Mouse (Mus musculus): ENCODE measurements around the gene Plxnc1.

Plxnc1 gene

DNA sequence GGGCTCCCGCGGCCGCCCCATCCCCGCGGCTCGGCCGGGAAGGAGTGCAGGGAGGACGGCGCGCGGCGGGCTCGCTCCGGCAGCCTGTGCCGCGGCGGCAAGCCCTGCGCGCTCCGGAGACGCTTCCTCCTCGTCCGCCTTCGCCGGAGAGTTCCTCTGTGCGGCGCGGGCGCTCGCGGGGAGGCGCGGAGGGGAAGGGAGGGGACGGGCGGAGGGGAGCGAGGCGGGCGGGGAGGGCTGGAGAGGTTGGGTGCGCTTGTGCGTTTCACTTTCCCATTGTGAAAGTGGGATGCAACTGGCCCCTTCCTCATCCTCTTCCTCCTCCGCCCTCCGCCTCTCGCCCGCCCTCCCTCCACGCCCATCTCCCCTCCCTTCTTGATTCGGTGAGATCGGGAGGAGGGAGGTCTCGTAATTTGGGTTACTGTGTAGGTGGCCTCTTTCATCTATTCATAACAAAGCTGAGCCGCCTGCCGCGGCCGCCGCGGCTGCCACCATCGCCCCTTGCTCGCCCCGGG lies at the start of gene Plxnc1:
Gene Plxnc1, minus strand, starts transcription at position 145 of the 515 bp plus-strand sequence.
- no peak for TF ChIP-seq GATA4 (IDR thresholded peaks at IDR 0.05; ENCODE audit: insufficient replicate concordance, low read length)

- TF ChIP-seq GATA4 (IDR thresholded peaks at IDR 0.05; ENCODE audit: insufficient replicate concordance, low read length): peak; percentile 16; the same call in 1 of the 2 replicates
Observed at GRCm38 (mm10) chr10:94992127-94992526, 47.5 kb upstream of the Plxnc1 start.

GRCm38 (mm10) chr10:94991564-94992097 lies 47.0 kb upstream of the Plxnc1 start:
- no peak for TF ChIP-seq GATA4 (IDR thresholded peaks at IDR 0.05; ENCODE audit: insufficient replicate concordance, low read length)

DNA sequence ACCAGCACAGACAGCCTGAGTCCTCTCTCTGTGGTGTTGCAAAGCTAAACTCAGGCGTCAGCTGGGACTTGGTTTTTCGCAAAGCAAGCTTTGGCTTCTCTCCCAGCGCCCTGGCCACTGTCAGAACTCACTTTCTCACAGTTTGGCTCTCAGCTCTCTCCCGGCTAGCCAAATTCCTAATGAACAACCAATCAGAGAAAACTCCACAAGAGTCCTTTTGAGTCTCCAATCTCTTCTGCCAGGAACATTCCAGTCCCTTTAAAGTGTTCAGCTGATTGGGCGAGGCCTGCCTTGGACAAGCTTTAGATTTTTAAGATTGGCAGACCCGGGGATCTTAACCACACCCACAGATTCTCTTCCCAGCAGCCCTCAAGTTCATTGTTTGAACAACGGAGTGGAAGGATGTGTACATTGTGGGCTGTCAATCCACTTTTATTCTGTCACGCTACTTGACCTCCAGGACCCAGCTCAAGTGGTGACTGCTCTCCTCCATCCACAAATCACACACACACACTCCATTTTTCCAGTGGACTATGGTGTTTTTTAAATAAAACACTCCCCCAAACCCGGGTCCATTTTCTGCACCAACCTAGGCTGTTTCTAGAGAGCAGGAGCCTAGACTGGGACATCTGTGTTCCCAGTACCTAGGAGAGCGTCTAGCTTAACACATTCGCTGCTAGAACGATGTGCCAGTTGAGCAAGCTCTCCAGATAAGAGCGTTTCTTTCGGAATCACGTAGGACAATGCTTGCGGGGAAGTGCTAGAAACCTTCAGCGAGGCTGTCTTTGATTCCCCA lies 46.3 kb upstream of the Plxnc1 start:
- TF ChIP-seq GATA4 (IDR thresholded peaks at IDR 0.05; ENCODE audit: insufficient replicate concordance, low read length): peak; percentile 53; the same call in 1 of the 2 replicates

GRCm38 (mm10) chr10:94989321-94989720 lies 44.7 kb upstream of the Plxnc1 start:
- TF ChIP-seq GATA4 (IDR thresholded peaks at IDR 0.05; ENCODE audit: insufficient replicate concordance, low read length): no peak

DNA sequence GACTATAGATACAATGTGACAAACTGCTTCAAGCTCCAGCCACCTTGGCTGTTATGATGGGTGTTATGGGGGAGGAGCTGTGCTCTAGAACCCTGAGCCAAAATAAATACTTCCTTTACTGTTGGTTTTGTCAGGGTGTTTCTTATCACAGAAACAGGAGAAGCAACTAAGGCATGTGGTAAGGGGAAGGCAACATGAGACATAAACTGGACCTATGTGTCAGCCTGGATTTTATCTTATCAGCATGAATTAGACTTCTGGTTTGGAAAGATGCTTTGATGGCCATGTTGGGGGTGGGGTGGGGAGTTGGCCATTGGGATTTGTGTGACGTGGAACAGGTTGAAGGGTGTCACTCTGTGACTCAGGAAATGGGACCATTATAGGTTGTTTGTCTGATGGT lies 40.5 kb upstream of the Plxnc1 start:
- TF ChIP-seq GATA4 (IDR thresholded peaks at IDR 0.05; ENCODE audit: insufficient replicate concordance, low read length): no peak

DNA sequence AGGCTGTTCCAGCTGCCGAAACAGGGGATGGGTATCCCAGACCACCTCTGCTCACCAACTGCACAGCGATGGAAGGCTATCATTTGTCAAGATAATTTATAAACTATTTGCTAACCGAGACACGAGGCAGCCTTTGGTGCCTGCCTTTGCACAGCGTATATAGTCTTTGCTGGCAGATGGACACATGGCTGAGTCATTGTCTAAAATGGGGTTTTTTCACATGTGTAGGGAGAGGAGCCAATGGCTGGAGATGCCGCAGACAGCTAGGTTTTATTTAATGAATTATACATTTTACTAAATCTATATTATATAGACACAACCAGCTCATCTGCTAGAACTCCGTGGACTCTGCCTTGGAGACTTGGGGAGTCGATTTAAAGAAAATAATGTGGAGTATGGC lies 37.9 kb upstream of the Plxnc1 start:
- no peak for TF ChIP-seq GATA4 (IDR thresholded peaks at IDR 0.05; ENCODE audit: insufficient replicate concordance, low read length)

DNA sequence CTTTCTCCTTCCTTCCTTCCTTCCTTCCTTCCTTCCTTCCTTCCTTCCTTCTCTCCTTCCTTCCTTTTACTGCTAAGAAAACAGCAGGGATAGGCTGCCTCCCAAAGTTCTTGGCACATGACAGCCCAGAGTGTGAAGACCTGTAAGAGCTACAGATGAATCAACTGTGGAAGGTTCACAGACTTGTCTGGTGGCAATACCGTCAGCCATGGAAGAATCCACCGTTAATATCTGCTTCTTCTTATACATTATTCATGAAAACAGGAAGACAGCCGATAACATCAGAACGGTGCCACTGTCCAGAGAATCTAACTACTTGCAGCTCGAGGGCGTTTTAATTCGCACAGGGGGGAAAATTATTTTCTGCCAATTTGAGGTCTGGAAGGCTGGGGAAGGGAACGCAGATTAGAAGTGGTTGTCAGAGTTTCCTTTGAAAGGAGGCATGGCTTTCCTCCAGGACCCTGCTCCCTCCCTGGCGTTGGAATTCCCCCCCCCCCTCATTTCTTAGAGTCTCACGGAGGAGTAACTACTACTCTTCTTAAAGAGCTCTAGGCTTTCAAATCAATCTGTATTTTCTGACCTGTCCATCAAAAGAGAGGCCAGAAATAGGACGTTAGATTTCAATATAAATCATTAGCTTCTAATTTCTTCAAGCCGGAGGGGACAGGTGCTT lies 37.0 kb upstream of the Plxnc1 start:
- no peak for TF ChIP-seq GATA4 (IDR thresholded peaks at IDR 0.05; ENCODE audit: insufficient replicate concordance, low read length)

DNA sequence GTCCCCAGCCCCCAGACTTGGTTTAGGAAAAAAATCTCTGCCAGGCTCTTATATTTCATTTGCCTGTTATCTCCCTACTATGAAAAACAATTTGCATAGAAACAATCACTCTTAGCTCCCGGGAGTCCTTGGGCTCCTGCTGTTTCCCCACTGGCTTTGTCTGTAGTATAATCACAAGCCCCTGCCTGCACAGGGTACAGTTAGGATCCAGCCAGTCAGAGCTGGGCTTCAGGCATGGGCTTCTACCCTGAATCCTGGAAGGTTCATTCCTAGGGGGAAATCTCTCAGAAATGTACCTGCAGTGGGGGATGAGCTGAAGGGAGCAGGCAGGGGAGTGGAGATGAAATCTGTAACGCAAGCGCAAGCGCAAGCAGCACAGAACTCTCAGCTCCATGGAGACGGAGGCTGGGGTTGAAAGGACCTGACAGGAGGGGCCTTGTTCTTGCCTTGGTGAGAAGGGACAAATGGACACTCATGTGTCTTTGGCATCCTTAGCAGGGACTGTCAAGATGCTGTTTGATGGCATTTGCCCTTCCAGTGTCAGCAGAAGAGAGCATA lies 33.7 kb upstream of the Plxnc1 start:
- no peak for TF ChIP-seq GATA4 (IDR thresholded peaks at IDR 0.05; ENCODE audit: insufficient replicate concordance, low read length)

GRCm38 (mm10) chr10:94976329-94976728 lies 31.7 kb upstream of the Plxnc1 start:
- TF ChIP-seq GATA4 (IDR thresholded peaks at IDR 0.05; ENCODE audit: insufficient replicate concordance, low read length): no peak

DNA sequence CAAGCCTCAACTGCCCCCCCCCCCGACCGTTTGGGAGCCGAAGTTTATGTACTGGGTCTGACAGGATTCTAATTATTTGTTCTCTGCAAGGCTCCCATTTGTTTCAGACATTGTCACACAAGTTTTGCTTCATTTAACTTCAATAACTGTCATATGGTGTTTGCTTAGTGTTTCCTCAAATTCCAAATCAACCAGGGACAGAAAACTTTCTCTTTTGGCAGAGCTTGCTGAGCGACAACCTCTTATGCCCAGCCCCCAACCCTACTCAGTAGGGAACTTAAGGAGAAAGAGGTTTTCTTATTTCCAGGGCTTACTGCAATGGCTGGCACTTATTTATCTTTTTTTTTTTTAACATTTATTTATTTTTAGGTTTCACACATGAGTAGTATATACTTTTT lies 30.5 kb upstream of the Plxnc1 start:
- no peak for TF ChIP-seq GATA4 (IDR thresholded peaks at IDR 0.05; ENCODE audit: insufficient replicate concordance, low read length)

GRCm38 (mm10) chr10:94974345-94975098 lies 29.9 kb upstream of the Plxnc1 start:
- TF ChIP-seq GATA4 (IDR thresholded peaks at IDR 0.05; ENCODE audit: insufficient replicate concordance, low read length): no peak

- TF ChIP-seq GATA4 (IDR thresholded peaks at IDR 0.05; ENCODE audit: insufficient replicate concordance, low read length): no peak
Observed at GRCm38 (mm10) chr10:94971625-94972161, 27.1 kb upstream of the Plxnc1 start.

DNA sequence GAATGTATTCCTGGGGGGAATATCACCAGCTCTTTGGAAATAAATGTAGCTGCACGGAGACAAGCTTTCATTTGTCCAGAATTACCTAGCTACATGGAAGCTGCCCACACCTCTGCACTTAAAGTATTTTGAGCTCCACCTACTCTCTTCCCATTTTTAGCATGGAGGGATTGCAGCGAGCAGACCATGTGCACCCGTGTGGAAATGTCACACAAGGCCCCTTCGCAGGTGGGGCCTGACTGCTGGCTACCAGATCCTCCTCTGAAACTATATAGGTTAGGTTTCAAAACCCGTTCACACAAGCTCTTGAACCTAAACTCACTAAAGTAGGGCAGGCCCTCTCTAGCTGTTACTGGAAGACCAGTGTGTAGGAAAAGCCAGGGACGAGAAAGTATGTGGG lies 25.6 kb upstream of the Plxnc1 start:
- TF ChIP-seq GATA4 (IDR thresholded peaks at IDR 0.05; ENCODE audit: insufficient replicate concordance, low read length): no peak

DNA sequence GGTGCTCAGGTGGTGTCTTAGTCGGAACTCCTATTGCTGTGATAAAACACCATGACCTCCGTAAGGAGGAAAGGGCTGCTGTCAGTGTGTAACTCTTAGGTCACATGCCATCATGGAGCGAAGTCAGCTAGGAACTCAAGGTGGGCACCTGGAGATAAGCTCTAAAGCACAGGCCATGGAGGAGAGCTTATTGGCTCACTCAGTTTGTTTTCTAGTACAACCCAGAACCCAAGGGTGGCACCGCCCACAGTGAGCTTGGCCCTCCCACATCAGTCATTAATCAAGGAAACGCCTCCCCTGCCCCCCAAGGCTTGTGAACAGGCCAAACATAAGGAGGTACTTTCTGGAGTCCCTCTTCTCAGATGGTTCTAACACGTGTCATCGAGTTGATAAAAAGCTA lies 22.8 kb upstream of the Plxnc1 start:
- no peak for TF ChIP-seq GATA4 (IDR thresholded peaks at IDR 0.05; ENCODE audit: insufficient replicate concordance, low read length)

Data from liver, adult (tissue).